Mouse (Mus musculus): ENCODE measurements around the gene Pcbp1. TPM values are rescaled to one million over a fixed set of nuclear protein-coding genes. Genes with fewer than 3 reads are reported as not detected.

Pcbp1 gene
- total and polyA plus RNA-seq, 3 experiments: 74.2 to 385 TPM; not detected in 1

DNA sequence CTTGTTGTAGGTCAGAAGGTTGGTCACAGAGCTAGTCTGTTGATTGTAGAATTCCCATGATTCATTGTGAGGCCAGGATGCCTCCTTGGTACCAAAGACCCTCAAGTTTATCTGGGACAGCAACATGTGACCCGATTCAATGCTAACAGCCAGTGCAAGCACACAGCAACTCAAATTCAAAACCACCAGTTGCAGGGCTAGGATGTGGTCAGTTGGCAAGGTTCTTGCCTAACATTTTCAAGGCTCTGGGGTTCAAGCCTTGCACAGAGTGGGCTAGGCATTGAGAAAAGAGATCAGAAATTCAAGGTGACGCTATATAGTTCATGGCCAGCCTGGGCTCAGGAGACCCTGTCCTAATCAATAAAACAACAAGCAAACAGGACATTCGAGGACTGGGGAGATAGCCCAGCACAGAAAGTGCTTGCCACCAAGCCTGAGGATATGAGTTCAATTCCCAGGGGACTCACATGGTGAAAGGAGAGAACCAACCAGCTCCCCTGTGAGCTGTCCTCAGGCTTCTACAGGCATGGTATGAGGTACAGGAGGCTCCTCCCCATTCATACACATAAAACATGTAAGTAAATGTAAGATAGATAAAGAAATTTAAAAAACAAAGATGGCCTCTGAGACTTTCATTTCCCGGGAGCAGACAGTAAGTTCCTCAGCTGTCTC is 16.8 kb downstream of the Pcbp1 start:
- Histone ChIP-seq H3K36me3 (ENCODE audit: control insufficient read depth in 1 of 2, insufficient read depth in 2 of 2, low read length in 2 of 2) (peaks cover 0 to 6% of the 10 kb centered on the region in 2 experiments; a peak in 2 of 4 replicates), H3K4me3 (ENCODE audit: control insufficient read depth in 1 of 2, insufficient read depth in 1 of 2, low read depth in 2 of 2, low read length in 2 of 2) (no peak overlapping the region), H3K9ac (ENCODE audit: control insufficient read depth, low read depth, low read length, poor library complexity, severe bottlenecking) (no peak overlapping the region), H3K9me3 (replicated peaks; ENCODE audit: insufficient read depth, low read length) (no peaks in the 10 kb centered on the region), H3K27me3 (ENCODE audit: control insufficient read depth in 1 of 2, insufficient read depth in 2 of 2, low read length in 2 of 2) (no peaks in the 10 kb centered on the region), H3K4me1 (ENCODE audit: control insufficient read depth in 1 of 2, insufficient read depth in 2 of 2, low read length in 2 of 2) (peaks cover 0 to 13% of the 10 kb centered on the region in 2 experiments; a peak in 2 of 4 replicates), H3K27ac (ENCODE audit: control insufficient read depth, low read depth, low read length) (no peak overlapping the region), H3K79me2 (ENCODE audit: control insufficient read depth, insufficient read depth, low read length, poor library complexity) (no peaks in the 10 kb centered on the region)
- no peak for DNase-seq (ENCODE audit: low read depth, low spot score)
- TF ChIP-seq CHD1 (IDR thresholded peaks at IDR 0.05; ENCODE audit: low read depth, low read length) (no peak), GABPA (IDR thresholded peaks at IDR 0.05; ENCODE audit: low read depth, low read length) (no peak), UBTF (IDR thresholded peaks at IDR 0.05; ENCODE audit: borderline replicate concordance, insufficient read depth, low read depth, low read length) (no peak), MXI1 (IDR thresholded peaks at IDR 0.05; ENCODE audit: low read depth, low read length) (no peak), USF2 (IDR thresholded peaks at IDR 0.05; ENCODE audit: borderline replicate concordance in 1 of 2, insufficient read depth in 1 of 2, low read depth in 1 of 2, low read length in 2 of 2) (no peak), POLR2AphosphoS5 (IDR thresholded peaks at IDR 0.05; ENCODE audit: borderline replicate concordance, low read depth, low read length) (no peak), ETS1 (IDR thresholded peaks at IDR 0.05; ENCODE audit: low read depth, low read length) (no peak)

DNA sequence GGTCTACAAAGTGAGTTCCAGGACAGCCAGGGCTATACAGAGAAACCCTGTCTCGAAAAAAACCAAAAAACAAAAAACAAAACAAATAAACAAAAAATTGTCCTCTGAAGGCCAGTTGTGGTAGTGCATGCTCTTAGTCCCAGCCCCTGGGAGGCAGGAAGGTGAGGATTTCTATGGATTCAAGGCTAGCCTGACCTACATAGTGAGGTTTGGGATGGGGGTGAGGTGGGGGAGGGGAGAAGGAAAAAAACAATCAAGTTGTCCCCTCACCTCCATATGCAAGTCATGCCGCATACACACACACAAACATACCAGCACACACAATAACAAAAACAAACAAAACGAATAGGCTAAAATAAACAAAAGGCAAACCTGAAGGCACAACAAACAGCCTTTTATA is 17.4 kb downstream of the Pcbp1 start:
- H3K4me1 ChIP-seq (ENCODE audit: control insufficient read depth in 1 of 2, insufficient read depth in 2 of 2, low read length in 2 of 2): peaks cover 0 to 13% of the 10 kb centered on the region in 2 experiments; a peak in 2 of 4 replicates
- no peaks in the 10 kb centered on the region for H3K79me2 ChIP-seq (ENCODE audit: control insufficient read depth, insufficient read depth, low read length, poor library complexity)
- no peak overlapping the region for H3K9ac ChIP-seq (ENCODE audit: control insufficient read depth, low read depth, low read length, poor library complexity, severe bottlenecking)

DNA sequence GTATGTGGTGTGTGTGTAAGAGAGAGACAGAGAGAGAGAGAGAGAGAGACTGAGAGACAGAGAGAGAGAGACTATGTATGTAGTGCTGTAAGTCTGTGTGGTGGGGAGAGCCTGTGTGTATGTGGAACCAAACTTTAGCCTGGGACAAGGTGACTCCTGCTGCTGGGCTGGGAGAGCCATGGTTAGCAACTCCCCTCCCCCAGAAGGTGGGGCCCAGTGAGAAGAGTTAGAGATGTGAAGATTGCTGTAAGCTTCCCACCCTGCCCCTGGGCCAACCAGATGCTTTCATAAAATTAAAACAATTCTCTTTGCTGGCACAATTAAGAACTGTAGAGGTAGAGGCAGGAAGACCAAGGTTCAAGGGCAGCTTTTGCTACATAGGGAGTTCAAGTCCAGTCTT is 19.0 kb downstream of the Pcbp1 start:
- no peaks in the 10 kb centered on the region for H3K27me3 ChIP-seq (ENCODE audit: control insufficient read depth in 1 of 2, insufficient read depth in 2 of 2, low read length in 2 of 2)
- no peaks in the 10 kb centered on the region for H3K9me3 ChIP-seq (replicated peaks; ENCODE audit: insufficient read depth, low read length)
- H3K4me3 ChIP-seq (ENCODE audit: control insufficient read depth in 1 of 2, insufficient read depth in 1 of 2, low read depth in 2 of 2, low read length in 2 of 2): no peak overlapping the region
- TF ChIP-seq E2F4 (IDR thresholded peaks at IDR 0.05; ENCODE audit: borderline replicate concordance, low read depth, low read length) (no peak), USF1 (IDR thresholded peaks at IDR 0.05; ENCODE audit: low read depth, low read length) (no peak), POLR2A (IDR thresholded peaks at IDR 0.05; ENCODE audit: control insufficient read depth in 1 of 2, insufficient read depth in 1 of 2, low read depth in 1 of 2, low read length in 2 of 2, poor library complexity in 1 of 2) (no peak), CHD2 (IDR thresholded peaks at IDR 0.05; ENCODE audit: low read length) (no peak), EP300 (IDR thresholded peaks at IDR 0.05; ENCODE audit: low read depth in 1 of 2, low read length in 2 of 2) (no peak), MAZ (IDR thresholded peaks at IDR 0.05; ENCODE audit: low read depth, low read length) (no peak)
- no peak for DNase-seq (ENCODE audit: low read depth, low spot score)
- H3K9ac ChIP-seq (ENCODE audit: control insufficient read depth, low read depth, low read length, poor library complexity, severe bottlenecking): no peak overlapping the region
- H3K36me3 ChIP-seq (ENCODE audit: control insufficient read depth in 1 of 2, insufficient read depth in 2 of 2, low read length in 2 of 2): peaks cover 0 to 6% of the 10 kb centered on the region in 2 experiments; a peak in 2 of 4 replicates
- peaks cover 0 to 13% of the 10 kb centered on the region in 2 experiments; a peak in 2 of 4 replicates for H3K4me1 ChIP-seq (ENCODE audit: control insufficient read depth in 1 of 2, insufficient read depth in 2 of 2, low read length in 2 of 2)
- no peak overlapping the region for H3K27ac ChIP-seq (ENCODE audit: control insufficient read depth, low read depth, low read length)
- H3K79me2 ChIP-seq (ENCODE audit: control insufficient read depth, insufficient read depth, low read length, poor library complexity): no peaks in the 10 kb centered on the region

More for the DNA sequence above, 17.4 kb downstream of the Pcbp1 start:
- H3K27me3 ChIP-seq (ENCODE audit: control insufficient read depth in 1 of 2, insufficient read depth in 2 of 2, low read length in 2 of 2): no peaks in the 10 kb centered on the region
- no peak overlapping the region for H3K27ac ChIP-seq (ENCODE audit: control insufficient read depth, low read depth, low read length)
- H3K9me3 ChIP-seq (replicated peaks; ENCODE audit: insufficient read depth, low read length): no peaks in the 10 kb centered on the region
- no peak overlapping the region for H3K4me3 ChIP-seq (ENCODE audit: control insufficient read depth in 1 of 2, insufficient read depth in 1 of 2, low read depth in 2 of 2, low read length in 2 of 2)
- peaks cover 0 to 6% of the 10 kb centered on the region in 2 experiments; a peak in 2 of 4 replicates for H3K36me3 ChIP-seq (ENCODE audit: control insufficient read depth in 1 of 2, insufficient read depth in 2 of 2, low read length in 2 of 2)
- TF ChIP-seq SIN3A (IDR thresholded peaks at IDR 0.05; ENCODE audit: low read length): no peak
- TF ChIP-seq GABPA (IDR thresholded peaks at IDR 0.05; ENCODE audit: low read depth, low read length): no peak
- no peak for TF ChIP-seq UBTF (IDR thresholded peaks at IDR 0.05; ENCODE audit: borderline replicate concordance, insufficient read depth, low read depth, low read length)
- no peak for TF ChIP-seq MYB (IDR thresholded peaks at IDR 0.05; ENCODE audit: low read depth, low read length)
- DNase-seq (ENCODE audit: low read depth, low spot score): no peak
